Mouse (Mus musculus): ENCODE measurements around the gene Zfp652. TPM values are rescaled to one million over a fixed set of nuclear protein-coding genes. Genes with fewer than 3 reads are reported as not detected.

The Zfp652 gene
- polyA plus RNA-seq, 1 experiment from 2014 or later, result 11.7 TPM

GRCm38 (mm10) chr11:95822437-95822836 is 110.0 kb downstream of the Zfp652 start:
- peaks cover 10% of the 10 kb centered on the region; the same call in 1 of the 2 replicates for H3K4me1 ChIP-seq (ENCODE audit: control insufficient read depth, insufficient read depth, low read length)
- no peak overlapping the region for H3K4me3 ChIP-seq (ENCODE audit: low read depth, low read length)
- H3K4me2 ChIP-seq (replicated peaks; ENCODE audit: low read depth, low read length), result no peak overlapping the region
- no peak for ATAC-seq (ENCODE audit: insufficient number of reproducible peaks, insufficient read depth, low FRiP score, low read depth)
- no peak overlapping the region for H3K27ac ChIP-seq (ENCODE audit: low read length)
- H3K9me3 ChIP-seq (ENCODE audit: control insufficient read depth, low read depth, low read length), result no peaks in the 10 kb centered on the region
- no peaks in the 10 kb centered on the region for H3K36me3 ChIP-seq (ENCODE audit: control insufficient read depth, insufficient read depth, low read length)
- no peak overlapping the region for H3K9ac ChIP-seq (replicated peaks; ENCODE audit: low read depth, low read length)
- WGBS, result 94% methylated on average over 4 of the region's 4 CpGs
- peaks cover 11% of the 10 kb centered on the region; the same call in 1 of the 2 replicates for H3K27me3 ChIP-seq (ENCODE audit: control insufficient read depth, insufficient read depth, low read length)

GRCm38 (mm10) chr11:95824071-95824876 is 111.8 kb downstream of the Zfp652 start, which contains the start of gene Phospho1:
Gene Phospho1, plus strand, starts transcription at chr11:95824499.
- H3K4me3 ChIP-seq (ENCODE audit: low read depth, low read length), result peak within 1 kb of the TSS; percentile 54
- H3K4me2 ChIP-seq (replicated peaks; ENCODE audit: low read depth, low read length), result peak within 1 kb of the TSS; percentile 99
- under 1% methylated on average over 77 of the region's 78 CpGs for WGBS
- peaks cover 10% of the 10 kb centered on the region; the same call in 1 of the 2 replicates for H3K4me1 ChIP-seq (ENCODE audit: control insufficient read depth, insufficient read depth, low read length)
- H3K9me3 ChIP-seq (ENCODE audit: control insufficient read depth, low read depth, low read length), result no peaks in the 10 kb centered on the region
- peak within 1 kb of the TSS; percentile 54 for H3K9ac ChIP-seq (replicated peaks; ENCODE audit: low read depth, low read length)
- H3K27ac ChIP-seq (ENCODE audit: low read length), result no peak within 1 kb of the TSS
- no peaks in the 10 kb centered on the region for H3K36me3 ChIP-seq (ENCODE audit: control insufficient read depth, insufficient read depth, low read length)
- ATAC-seq (ENCODE audit: insufficient number of reproducible peaks, insufficient read depth, low FRiP score, low read depth), result peak; percentile 95
- H3K27me3 ChIP-seq (ENCODE audit: control insufficient read depth, insufficient read depth, low read length), result peaks cover 26% of the 10 kb centered on the region

GRCm38 (mm10) chr11:95824877-95825243 is 112.4 kb downstream of the Zfp652 start:
- Histone ChIP-seq H3K4me3 (ENCODE audit: low read depth, low read length) (peak overlapping the region; percentile 54), H3K9ac (replicated peaks; ENCODE audit: low read depth, low read length) (peak overlapping the region; percentile 33; the same call in 1 of the 2 replicates), H3K27me3 (ENCODE audit: control insufficient read depth, insufficient read depth, low read length) (peaks cover 32% of the 10 kb centered on the region), H3K4me2 (replicated peaks; ENCODE audit: low read depth, low read length) (peak overlapping the region; percentile 99), H3K9me3 (ENCODE audit: control insufficient read depth, low read depth, low read length) (no peaks in the 10 kb centered on the region), H3K36me3 (ENCODE audit: control insufficient read depth, insufficient read depth, low read length) (no peaks in the 10 kb centered on the region), H3K4me1 (ENCODE audit: control insufficient read depth, insufficient read depth, low read length) (peaks cover 10% of the 10 kb centered on the region; the same call in 1 of the 2 replicates), H3K27ac (ENCODE audit: low read length) (no peak overlapping the region)
- WGBS, result 3% methylated on average over 11 of the region's 11 CpGs
- peak; percentile 5; the same call in 1 of the 2 replicates for ATAC-seq (ENCODE audit: insufficient number of reproducible peaks, insufficient read depth, low FRiP score, low read depth)

- H3K4me2 ChIP-seq (replicated peaks; ENCODE audit: low read depth, low read length), result no peak overlapping the region
- 51% methylated on average over 3 of the region's 3 CpGs for WGBS
- H3K4me3 ChIP-seq (ENCODE audit: low read depth, low read length), result no peak overlapping the region; the same call in 1 of the 2 replicates
These were observed 113.2 kb downstream of the Zfp652 start for GRCm38 (mm10) chr11:95825625-95826024.

GRCm38 (mm10) chr11:95826317-95827167 is 114.1 kb downstream of the Zfp652 start:
- WGBS, result 53% methylated on average over 6 of the region's 6 CpGs
- Histone ChIP-seq H3K4me1 (ENCODE audit: control insufficient read depth, insufficient read depth, low read length) (peaks cover 21% of the 10 kb centered on the region; the same call in 1 of the 2 replicates), H3K9ac (replicated peaks; ENCODE audit: low read depth, low read length) (no peak overlapping the region), H3K4me2 (replicated peaks; ENCODE audit: low read depth, low read length) (no peak overlapping the region), H3K4me3 (ENCODE audit: low read depth, low read length) (no peak overlapping the region), H3K36me3 (ENCODE audit: control insufficient read depth, insufficient read depth, low read length) (no peaks in the 10 kb centered on the region), H3K9me3 (ENCODE audit: control insufficient read depth, low read depth, low read length) (no peaks in the 10 kb centered on the region), H3K27ac (ENCODE audit: low read length) (no peak overlapping the region), H3K27me3 (ENCODE audit: control insufficient read depth, insufficient read depth, low read length) (peaks cover 42% of the 10 kb centered on the region)
- ATAC-seq (ENCODE audit: insufficient number of reproducible peaks, insufficient read depth, low FRiP score, low read depth), result no peak

More at GRCm38 (mm10) chr11:95825625-95826024, 113.2 kb downstream of the Zfp652 start:
- no peak for ATAC-seq (ENCODE audit: insufficient number of reproducible peaks, insufficient read depth, low FRiP score, low read depth)
- peaks cover 40% of the 10 kb centered on the region for H3K27me3 ChIP-seq (ENCODE audit: control insufficient read depth, insufficient read depth, low read length)
- H3K9me3 ChIP-seq (ENCODE audit: control insufficient read depth, low read depth, low read length), result no peaks in the 10 kb centered on the region
- H3K4me1 ChIP-seq (ENCODE audit: control insufficient read depth, insufficient read depth, low read length), result peaks cover 12% of the 10 kb centered on the region; the same call in 1 of the 2 replicates
- no peak overlapping the region for H3K9ac ChIP-seq (replicated peaks; ENCODE audit: low read depth, low read length)
- no peaks in the 10 kb centered on the region for H3K36me3 ChIP-seq (ENCODE audit: control insufficient read depth, insufficient read depth, low read length)
- H3K27ac ChIP-seq (ENCODE audit: low read length), result no peak overlapping the region

GRCm38 (mm10) chr11:95827168-95827447 is 114.6 kb downstream of the Zfp652 start:
- H3K27ac ChIP-seq (ENCODE audit: low read length), result no peak overlapping the region
- no peaks in the 10 kb centered on the region for H3K9me3 ChIP-seq (ENCODE audit: control insufficient read depth, low read depth, low read length)
- peaks cover 21% of the 10 kb centered on the region; the same call in 1 of the 2 replicates for H3K4me1 ChIP-seq (ENCODE audit: control insufficient read depth, insufficient read depth, low read length)
- no peak overlapping the region for H3K9ac ChIP-seq (replicated peaks; ENCODE audit: low read depth, low read length)
- no peaks in the 10 kb centered on the region for H3K36me3 ChIP-seq (ENCODE audit: control insufficient read depth, insufficient read depth, low read length)
- no peak for ATAC-seq (ENCODE audit: insufficient number of reproducible peaks, insufficient read depth, low FRiP score, low read depth)
- H3K4me2 ChIP-seq (replicated peaks; ENCODE audit: low read depth, low read length), result no peak overlapping the region
- no peak overlapping the region for H3K4me3 ChIP-seq (ENCODE audit: low read depth, low read length)
- WGBS, result 20% methylated on average over 3 of the region's 3 CpGs
- peaks cover 48% of the 10 kb centered on the region for H3K27me3 ChIP-seq (ENCODE audit: control insufficient read depth, insufficient read depth, low read length)

- Histone ChIP-seq H3K9me3 (ENCODE audit: control insufficient read depth, low read depth, low read length) (no peaks in the 10 kb centered on the region), H3K27me3 (ENCODE audit: control insufficient read depth, insufficient read depth, low read length) (peaks cover 49% of the 10 kb centered on the region), H3K9ac (replicated peaks; ENCODE audit: low read depth, low read length) (no peak overlapping the region), H3K4me3 (ENCODE audit: low read depth, low read length) (no peak overlapping the region), H3K27ac (ENCODE audit: low read length) (no peak overlapping the region), H3K4me2 (replicated peaks; ENCODE audit: low read depth, low read length) (no peak overlapping the region), H3K4me1 (ENCODE audit: control insufficient read depth, insufficient read depth, low read length) (peaks cover 21% of the 10 kb centered on the region; the same call in 1 of the 2 replicates), H3K36me3 (ENCODE audit: control insufficient read depth, insufficient read depth, low read length) (no peaks in the 10 kb centered on the region)
- ATAC-seq (ENCODE audit: insufficient number of reproducible peaks, insufficient read depth, low FRiP score, low read depth), result no peak
- 15% methylated on average over 3 of the region's 3 CpGs for WGBS
These were observed 115.1 kb downstream of the Zfp652 start for GRCm38 (mm10) chr11:95827464-95828085.
